Mouse (Mus musculus) midbrain, embryonic 13.5 days (tissue): ENCODE measurements around the gene Naglu. TPM values are rescaled to one million over a fixed set of nuclear protein-coding genes. Genes with fewer than 3 reads are reported as not detected.

Experiments used
- ATAC-seq: fragments of 200-750 bp; cut with Nextera tagmentation; 2 replicates; pipeline ENCODE4 v1.8.0; 2017; ENCODE audit warnings: mild to moderate bottlenecking, moderate TSS enrichment, moderate library complexity
- H3K27ac ChIP-seq: fragments of 300-500 bp; sonication (generic); 2 replicates; pipeline ENCODE4 v1.5.1; 2015; ENCODE audit warnings: inconsistent platforms, mild to moderate bottlenecking, moderate library complexity
- H3K27me3 ChIP-seq: fragments of 300-500 bp; sonication (generic); 2 replicates; pipeline ENCODE4 v1.6.1; 2015; ENCODE audit warnings: mild to moderate bottlenecking, inconsistent platforms
- H3K36me3 ChIP-seq: fragments of 300-500 bp; sonication (generic); 2 replicates; pipeline ENCODE4 v1.6.1; 2015; ENCODE audit warnings: mild to moderate bottlenecking, inconsistent platforms
- H3K4me1 ChIP-seq: fragments of 300-500 bp; sonication (generic); replicated peaks from 2 replicates; pipeline ENCODE4 v1.6.1; 2015; ENCODE audit warnings: inconsistent platforms
- H3K4me2 ChIP-seq: fragments of 300-500 bp; sonication (generic); replicated peaks from 2 replicates; pipeline ENCODE4 v1.6.1; 2015; ENCODE audit warnings: moderate library complexity, mild to moderate bottlenecking, inconsistent platforms
- H3K4me3 ChIP-seq: fragments of 300-500 bp; sonication (generic); replicated peaks from 2 replicates; pipeline ENCODE4 v1.5.1; 2015; ENCODE audit warnings: mild to moderate bottlenecking, inconsistent platforms
- H3K9ac ChIP-seq: fragments of 300-500 bp; sonication (generic); replicated peaks from 2 replicates; pipeline ENCODE4 v1.6.1; 2015; ENCODE audit warnings: mild to moderate bottlenecking, inconsistent platforms
- H3K9me3 ChIP-seq: fragments of 300-500 bp; sonication (generic); 2 replicates; pipeline ENCODE4 v1.6.1; 2016; ENCODE audit warnings: mild to moderate bottlenecking, inconsistent platforms
- WGBS: fragments of 180-500 bp; shearing (Covaris S2); methylation state at CpG from one replicate; pipeline ENCODE4 v1.1.7; 2015; 5-methylcytosine and 5-hydroxymethylcytosine counted together
- polyA plus RNA-seq: library from polyadenylated mRNA; unstranded; fragments of >200 nt; fragmentation: Nextera tagmentation; extraction: Ambion mirVana; gene quantifications from 2 replicates; pipeline ENCODE4 v1.2.1, GENCODE M21; 2015

Naglu gene
- polyA plus RNA-seq, 1 experiment from 2014 or later: 9.7 TPM

DNA sequence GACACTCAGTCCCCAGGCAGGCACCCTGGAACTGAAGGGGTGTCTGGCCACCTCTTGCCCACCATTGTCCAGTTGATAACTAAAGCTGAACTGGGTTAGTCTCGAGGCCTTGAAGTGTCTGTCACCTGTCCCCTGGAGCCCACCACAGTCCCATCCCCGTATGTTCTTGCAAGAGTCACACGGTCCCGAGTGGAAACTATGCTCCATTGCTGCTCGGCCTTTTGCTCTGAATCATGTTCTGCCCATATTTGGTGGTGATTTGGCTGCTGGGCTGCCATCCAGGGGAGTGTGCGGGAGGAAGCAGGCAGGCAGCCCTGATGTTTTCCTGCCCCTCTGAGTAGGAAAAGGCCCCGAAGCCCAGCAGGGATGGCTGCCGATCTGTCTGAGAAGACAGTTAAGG, 9.7 kb upstream of the Naglu start:
- Histone ChIP-seq H3K4me2 (no peak overlapping the region), H3K27me3 (no peaks in the 10 kb centered on the region), H3K36me3 (peaks cover 93% of the 10 kb centered on the region), H3K27ac (peak overlapping the region; percentile 56), H3K4me3 (no peak overlapping the region), H3K9me3 (no peaks in the 10 kb centered on the region), H3K4me1 (no peaks in the 10 kb centered on the region), H3K9ac (no peak overlapping the region)
- WGBS: 85% methylated on average over 8 of the region's 8 CpGs
- no peak for ATAC-seq

GRCm38 (mm10) chr11:101061049-101061448, 8.8 kb upstream of the Naglu start:
- Histone ChIP-seq H3K27me3 (no peaks in the 10 kb centered on the region), H3K9ac (no peak overlapping the region), H3K27ac (0 out of 2 replicates have a peak overlapping the region, but pooled peaks have one; percentile 30), H3K4me3 (no peak overlapping the region), H3K36me3 (peaks cover 84% of the 10 kb centered on the region), H3K4me1 (no peaks in the 10 kb centered on the region), H3K4me2 (no peak overlapping the region), H3K9me3 (no peaks in the 10 kb centered on the region)
- no peak for ATAC-seq
- WGBS: 93% methylated on average over 5 of the region's 5 CpGs

- no peak for ATAC-seq
- no peak overlapping the region for H3K9ac ChIP-seq
- peaks cover 9% of the 10 kb centered on the region for H3K4me1 ChIP-seq
- no peak overlapping the region for H3K4me3 ChIP-seq
- no peak overlapping the region; the same call in 1 of the 2 replicates for H3K27ac ChIP-seq
- 77% methylated on average over 12 of the region's 12 CpGs for WGBS
- H3K27me3 ChIP-seq: no peaks in the 10 kb centered on the region
- H3K4me2 ChIP-seq: no peak overlapping the region
- no peaks in the 10 kb centered on the region for H3K9me3 ChIP-seq
- peaks cover 73% of the 10 kb centered on the region for H3K36me3 ChIP-seq
Measured at GRCm38 (mm10) chr11:101062165-101062884, 7.5 kb upstream of the Naglu start.

DNA sequence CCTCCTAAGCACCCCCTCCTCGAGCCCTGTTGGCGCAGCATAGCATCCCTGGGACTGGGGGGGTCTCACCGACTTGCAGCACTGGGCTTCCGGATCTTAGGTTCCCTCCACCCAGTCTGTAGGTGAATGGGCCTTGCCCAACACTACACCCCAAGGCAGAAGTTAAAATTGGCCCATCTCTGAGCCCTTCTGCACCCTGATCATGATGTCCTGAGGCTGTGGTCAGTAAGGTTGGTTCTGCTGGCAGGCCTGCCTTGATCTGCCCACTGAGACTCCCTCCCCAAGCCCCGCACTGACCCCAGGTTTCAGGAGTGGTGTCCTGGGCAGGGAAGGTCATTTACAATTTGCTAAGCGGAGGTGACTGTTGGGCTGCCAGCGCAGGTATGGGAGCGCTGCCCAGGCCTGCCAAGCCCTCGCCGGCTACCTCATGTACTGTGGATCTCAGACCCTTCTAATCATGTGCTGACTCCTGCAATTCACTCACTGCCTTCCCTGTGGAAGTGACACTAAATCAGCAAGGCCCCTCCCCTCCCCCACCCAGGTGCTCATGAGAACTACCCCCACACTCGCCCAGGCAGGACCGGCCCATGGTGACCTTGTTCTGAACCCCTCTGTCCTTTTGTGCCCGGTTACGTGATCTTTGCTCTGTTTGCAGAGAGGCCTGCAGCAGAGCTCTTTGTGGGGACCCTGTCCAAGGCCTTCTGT, 6.7 kb upstream of the Naglu start:
- H3K4me1 ChIP-seq: peaks cover 9% of the 10 kb centered on the region
- no peak for ATAC-seq
- H3K27me3 ChIP-seq: 0 out of 2 replicates have a peak, but pooled peaks cover under 1% of the 10 kb centered on the region
- peak overlapping the region; percentile 60 for H3K27ac ChIP-seq
- no peak overlapping the region for H3K4me3 ChIP-seq
- peaks cover 66% of the 10 kb centered on the region for H3K36me3 ChIP-seq
- no peaks in the 10 kb centered on the region for H3K9me3 ChIP-seq
- H3K4me2 ChIP-seq: no peak overlapping the region
- WGBS: 85% methylated on average over 14 of the region's 14 CpGs
- no peak overlapping the region for H3K9ac ChIP-seq

DNA sequence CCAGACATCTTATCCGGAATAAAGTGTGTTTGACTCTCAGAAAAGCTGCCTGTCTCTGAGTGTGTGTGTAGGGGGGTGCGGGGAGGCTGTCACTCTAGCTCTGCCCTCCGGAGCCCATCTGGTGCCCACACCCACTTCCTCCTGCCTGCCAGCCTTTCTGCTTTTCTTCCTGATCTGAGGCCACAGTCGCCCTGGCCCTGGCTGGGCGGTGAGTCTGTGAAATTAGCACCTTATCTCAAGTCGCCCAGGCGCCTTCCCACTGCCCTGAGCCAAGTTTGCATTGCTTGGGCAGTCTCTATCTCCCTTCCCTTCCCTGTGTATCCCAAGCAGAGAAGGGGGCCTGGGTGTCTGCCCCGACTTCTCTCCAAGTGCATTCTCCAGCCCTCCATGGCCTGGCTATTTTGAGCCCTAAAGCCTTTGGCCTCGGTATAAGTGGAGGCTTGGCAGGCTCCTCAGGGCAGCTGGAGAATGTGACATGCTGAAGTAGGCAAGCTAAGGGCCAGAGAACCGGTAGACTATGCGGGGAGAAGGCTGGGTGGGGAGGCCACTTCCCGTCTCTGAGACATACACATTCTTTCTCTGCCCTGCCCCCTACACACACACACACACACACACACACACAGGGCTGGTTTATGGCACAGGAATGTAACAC, 6.0 kb upstream of the Naglu start:
- Histone ChIP-seq H3K4me3 (no peak overlapping the region), H3K9me3 (no peaks in the 10 kb centered on the region), H3K36me3 (peaks cover 59% of the 10 kb centered on the region), H3K27ac (peak overlapping the region; percentile 60), H3K4me2 (no peak overlapping the region), H3K27me3 (0 out of 2 replicates have a peak, but pooled peaks cover 3% of the 10 kb centered on the region), H3K9ac (no peak overlapping the region), H3K4me1 (peaks cover 9% of the 10 kb centered on the region)
- ATAC-seq: no peak
- 63% methylated on average over 12 of the region's 12 CpGs for WGBS

GRCm38 (mm10) chr11:101064462-101064861, 5.3 kb upstream of the Naglu start:
- H3K4me2 ChIP-seq: no peak overlapping the region
- peaks cover 13% of the 10 kb centered on the region for H3K4me1 ChIP-seq
- H3K27me3 ChIP-seq: 0 out of 2 replicates have a peak, but pooled peaks cover 6% of the 10 kb centered on the region
- peak overlapping the region; percentile 60; the same call in 1 of the 2 replicates for H3K27ac ChIP-seq
- H3K9ac ChIP-seq: no peak overlapping the region
- ATAC-seq: no peak
- 86% methylated on average over 4 of the region's 4 CpGs for WGBS
- H3K36me3 ChIP-seq: peaks cover 52% of the 10 kb centered on the region
- no peaks in the 10 kb centered on the region for H3K9me3 ChIP-seq
- H3K4me3 ChIP-seq: no peak overlapping the region

- WGBS: 92% methylated on average over 9 of the region's 9 CpGs
- H3K36me3 ChIP-seq: peaks cover 47% of the 10 kb centered on the region
- peaks cover 13% of the 10 kb centered on the region for H3K4me1 ChIP-seq
- H3K4me2 ChIP-seq: no peak overlapping the region
- no peak overlapping the region for H3K9ac ChIP-seq
- H3K27me3 ChIP-seq: 0 out of 2 replicates have a peak, but pooled peaks cover 6% of the 10 kb centered on the region
- H3K4me3 ChIP-seq: no peak overlapping the region
- H3K9me3 ChIP-seq: no peaks in the 10 kb centered on the region
- H3K27ac ChIP-seq: no peak overlapping the region
- no peak for ATAC-seq
Measured at GRCm38 (mm10) chr11:101065002-101065401, 4.8 kb upstream of the Naglu start.

DNA sequence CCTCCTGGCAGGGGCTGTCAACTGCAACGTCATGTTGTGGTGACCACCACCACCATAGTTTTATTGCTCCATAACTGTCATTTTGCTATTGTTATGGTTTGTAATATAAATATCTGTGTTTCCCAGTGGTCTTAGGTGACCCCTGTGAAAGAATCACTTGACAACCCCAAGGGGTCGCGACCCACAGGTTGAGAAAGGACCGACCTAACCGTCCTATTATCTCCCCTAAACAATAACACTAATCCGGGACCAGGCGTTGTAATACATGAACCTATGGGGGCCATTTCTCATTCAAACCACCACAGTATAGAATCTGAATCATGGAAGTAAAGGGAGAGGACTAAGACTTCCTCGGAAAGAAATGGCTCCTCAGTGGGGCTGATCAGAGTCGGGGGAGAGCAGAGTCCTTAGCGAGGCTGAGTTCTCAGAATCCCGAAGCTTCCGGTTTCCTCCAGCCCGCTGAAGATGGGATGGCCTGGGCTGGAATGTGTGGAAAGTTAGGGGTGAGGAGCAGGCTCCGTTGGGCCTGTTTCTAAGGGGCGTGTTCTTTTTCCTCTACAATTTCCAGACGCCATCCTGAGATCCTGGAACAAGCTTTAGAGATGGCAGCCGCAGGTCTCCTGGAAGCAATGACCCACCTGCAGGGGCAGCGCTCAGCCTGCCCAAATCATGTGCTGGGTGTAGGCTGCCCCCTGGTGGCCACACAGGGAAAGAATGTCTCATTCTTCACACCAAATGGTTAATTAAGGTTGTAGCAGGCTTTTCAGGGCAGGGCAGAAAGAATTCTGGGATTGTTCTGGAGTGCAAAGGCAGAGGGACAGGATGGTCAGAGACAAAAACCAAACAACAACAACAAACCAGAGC, 3.0 kb upstream of the Naglu start:
- Histone ChIP-seq H3K27ac (no peak overlapping the region; the same call in 1 of the 2 replicates), H3K4me2 (peak overlapping the region; percentile 59), H3K27me3 (peaks cover 10% of the 10 kb centered on the region; the same call in 1 of the 2 replicates), H3K9me3 (no peaks in the 10 kb centered on the region), H3K4me3 (peak overlapping the region; percentile 34), H3K4me1 (peaks cover 21% of the 10 kb centered on the region), H3K9ac (peak overlapping the region; percentile 53; the same call in 1 of the 2 replicates), H3K36me3 (peaks cover 30% of the 10 kb centered on the region)
- ATAC-seq: peak; percentile 15; the same call in 1 of the 2 replicates
- 19% methylated on average over 18 of the region's 18 CpGs for WGBS

DNA sequence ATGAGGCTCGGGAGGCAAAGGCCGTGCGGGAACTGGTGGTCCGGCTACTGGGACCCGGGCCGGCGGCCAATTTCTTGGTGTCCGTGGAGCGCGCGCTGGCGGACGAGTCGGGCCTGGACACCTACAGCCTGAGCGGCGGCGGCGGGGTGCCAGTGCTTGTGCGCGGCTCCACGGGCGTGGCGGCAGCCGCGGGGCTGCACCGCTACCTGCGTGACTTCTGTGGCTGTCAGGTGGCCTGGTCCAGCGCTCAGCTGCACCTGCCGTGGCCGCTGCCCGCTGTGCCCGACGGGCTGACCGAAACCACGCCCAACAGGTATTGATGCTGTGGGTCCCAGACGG, 346 bp downstream of the Naglu start:
- no peaks in the 10 kb centered on the region for H3K36me3 ChIP-seq
- WGBS: under 1% methylated on average over 36 of the region's 36 CpGs
- H3K9me3 ChIP-seq: no peaks in the 10 kb centered on the region
- H3K4me2 ChIP-seq: peak overlapping the region; percentile 96
- H3K27me3 ChIP-seq: peaks cover 10% of the 10 kb centered on the region; the same call in 1 of the 2 replicates
- peak overlapping the region; percentile 69 for H3K27ac ChIP-seq
- H3K9ac ChIP-seq: peak overlapping the region; percentile 92
- H3K4me1 ChIP-seq: peaks cover 21% of the 10 kb centered on the region
- peak overlapping the region; percentile 80 for H3K4me3 ChIP-seq
- ATAC-seq: peak; percentile 78

DNA sequence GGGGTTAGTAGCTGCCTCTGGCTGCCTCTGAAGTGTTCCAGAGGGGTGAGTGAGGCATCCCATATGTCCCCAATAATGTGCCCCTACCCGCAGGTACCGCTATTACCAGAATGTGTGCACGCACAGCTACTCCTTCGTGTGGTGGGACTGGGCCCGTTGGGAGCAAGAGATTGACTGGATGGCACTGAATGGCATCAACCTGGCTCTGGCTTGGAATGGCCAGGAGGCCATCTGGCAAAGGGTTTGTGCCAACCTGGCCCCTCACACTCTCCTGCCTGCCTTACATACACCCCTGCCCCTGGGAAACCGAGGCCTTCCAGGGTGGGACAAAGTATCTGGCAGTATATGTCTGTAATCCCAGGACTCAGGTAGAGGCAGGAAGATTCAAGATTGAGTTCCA, 1.2 kb downstream of the Naglu start:
- WGBS: 76% methylated on average over 6 of the region's 6 CpGs
- peaks cover 21% of the 10 kb centered on the region for H3K4me1 ChIP-seq
- H3K27me3 ChIP-seq: peaks cover 10% of the 10 kb centered on the region; the same call in 1 of the 2 replicates
- peak overlapping the region; percentile 80 for H3K4me3 ChIP-seq
- H3K36me3 ChIP-seq: no peaks in the 10 kb centered on the region
- H3K4me2 ChIP-seq: peak overlapping the region; percentile 96
- no peak for ATAC-seq
- H3K9ac ChIP-seq: peak overlapping the region; percentile 92
- no peaks in the 10 kb centered on the region for H3K9me3 ChIP-seq
- H3K27ac ChIP-seq: no peak overlapping the region

GRCm38 (mm10) chr11:101071810-101072428, 2.1 kb downstream of the Naglu start:
- H3K9me3 ChIP-seq: no peaks in the 10 kb centered on the region
- no peak overlapping the region for H3K4me2 ChIP-seq
- no peak overlapping the region for H3K27ac ChIP-seq
- H3K9ac ChIP-seq: no peak overlapping the region
- H3K4me3 ChIP-seq: no peak overlapping the region
- no peak for ATAC-seq
- peaks cover 17% of the 10 kb centered on the region for H3K27me3 ChIP-seq
- H3K4me1 ChIP-seq: peaks cover 16% of the 10 kb centered on the region
- WGBS: 73% methylated on average over 14 of the region's 14 CpGs
- H3K36me3 ChIP-seq: 0 out of 2 replicates have a peak, but pooled peaks cover 4% of the 10 kb centered on the region
